Mouse (Mus musculus) kidney, postnatal 25 days (tissue): ENCODE measurements around the gene Smim5.

Experiments
- DNase-seq, 2 experiments: peaks; one replicate each; pipeline ENCODE4 v3.0.0; 2021; ENCODE audit warnings: mixed read lengths in 2 of 2

Gene Smim5

GRCm38 (mm10) chr11:115929031-115929430 is 29.3 kb downstream of the Smim5 start:
- DNase-seq: no peak

- no peak for DNase-seq
Observed at GRCm38 (mm10) chr11:115929818-115930217, 30.1 kb downstream of the Smim5 start.

GRCm38 (mm10) chr11:115931235-115931634 is 31.5 kb downstream of the Smim5 start:
- DNase-seq: no peak

GRCm38 (mm10) chr11:115933108-115933746 is 33.5 kb downstream of the Smim5 start, which contains the start of the genes Sap30bp and Recql5:
Gene Sap30bp, plus strand, starts transcription at chr11:115933282.
Gene Recql5, minus strand, starts transcription at chr11:115933477.
- peak; percentile 98 to 99 for DNase-seq

- no peak for DNase-seq
Observed at GRCm38 (mm10) chr11:115933747-115934110, 34.0 kb downstream of the Smim5 start.

GRCm38 (mm10) chr11:115939690-115940329 is 40.0 kb downstream of the Smim5 start:
- peak; percentile 67 to 85 for DNase-seq

- DNase-seq: no peak
Observed at GRCm38 (mm10) chr11:115941980-115942379, 42.2 kb downstream of the Smim5 start.

GRCm38 (mm10) chr11:115945247-115945646 is 45.5 kb downstream of the Smim5 start:
- no peak for DNase-seq

GRCm38 (mm10) chr11:115946221-115946828 is 46.6 kb downstream of the Smim5 start:
- peak; percentile 31 to 39 for DNase-seq

- no peak for DNase-seq
Observed at GRCm38 (mm10) chr11:115948316-115948715, 48.5 kb downstream of the Smim5 start.

- no peak for DNase-seq
Observed at GRCm38 (mm10) chr11:115950719-115951118, 51.0 kb downstream of the Smim5 start.

GRCm38 (mm10) chr11:115954712-115955111 is 54.9 kb downstream of the Smim5 start:
- no peak for DNase-seq

GRCm38 (mm10) chr11:115955195-115955858 is 55.6 kb downstream of the Smim5 start:
- DNase-seq: peak; percentile 53 to 76
